Comparison of ENCODE assay signal across 18 mouse cellular contexts in genomic region chr2:22752492-22752891, GRCm38 (mm10). TPM values are rescaled to one million over a fixed set of nuclear protein-coding genes. Genes with fewer than 3 reads are reported as not detected.
DNase-seq lines count a peak whose midpoint lies in the region.
"Had no signal": no experiment of that assay in that cellular context is flagged by ENCODE, and none has a peak within 500 bp of the region (broad histone marks: within the 10 kb centered on the region; RNA-seq: fewer than 3 reads in every experiment).

No protein-coding gene starts in this region.

- peak overlapping the region; percentile 82 for H3K27ac ChIP-seq in macrophage
- H3K27ac ChIP-seq: embryonic facial prominence, embryonic 13.5 days; forebrain, embryonic 12.5 days; heart, embryonic 15.5 days; hindbrain, postnatal 0 days had no signal

- 0% methylated on average over 4 of the region's 4 CpGs for WGBS in macrophage (ENCODE audit: missing documents)

- peak; percentile 11 to 37 for DNase-seq in heart, adult 9 months (ENCODE audit: low spot score in 2 of 2)
- DNase-seq in heart, adult 8-10 months (ENCODE audit: low spot score), result no peak
- peak; percentile 18 for DNase-seq in brain, adult 2 months (ENCODE audit: low read depth, low spot score)
- DNase-seq in frontal cortex, postnatal 10 days (ENCODE audit: low spot score in 2 of 2), result no peak
- no peak for DNase-seq in urinary bladder, postnatal 4 days (ENCODE audit: low spot score in 2 of 2)
- DNase-seq in layer of hippocampus, adult 9-10 months (ENCODE audit: low spot score), result no peak
- DNase-seq: adrenal gland, adult 2 months; adrenal gland, postnatal 25 days; cerebellum, adult 11-12 months; cerebellum, adult 9-10 months; cerebellum, postnatal 25 days; gastrocnemius, postnatal 14 days; heart, postnatal 14 days had no signal

- H3K4me3 ChIP-seq in macrophage (ENCODE audit: inconsistent target), result no peak overlapping the region
- H3K4me3 ChIP-seq: embryonic facial prominence, embryonic 13.5 days; forebrain, embryonic 12.5 days; heart, embryonic 15.5 days had no signal

- H3K79me2 ChIP-seq in macrophage (ENCODE audit: inconsistent target), result no peaks in the 10 kb centered on the region

- H3K36me3 ChIP-seq in macrophage (ENCODE audit: inconsistent target), result no peaks in the 10 kb centered on the region
- H3K36me3 ChIP-seq: embryonic facial prominence, embryonic 13.5 days; forebrain, embryonic 12.5 days; heart, embryonic 15.5 days had no signal

RNA-seq across cellular contexts. Expression of gene Apbb1ip, which starts 21.4 kb away (rescaled TPM):
- 1 to 10 TPM; 1.9 to 4.7 (median 3.8) TPM for total RNA-seq in heart, adult 8-10 months (2022)
- 100 to 1,000 TPM; 222 to 530 (median 259) TPM for total RNA-seq in macrophage (2018; cell fraction: chromatin; rRNA removed)
- 100 to 1,000 TPM; 125 to 227 (median 154) TPM for total RNA-seq in macrophage (2018; cell fraction: cytosol; rRNA removed)
- 100 to 1,000 TPM; 128 to 303 (median 191) TPM for total RNA-seq in macrophage (2018; cell fraction: nucleus; rRNA removed)
- 99.7 to 351 TPM (median 202 TPM) in 3 replicates for polyA plus RNA-seq in macrophage (2018)

Comparison
In these comparisons a context has a peak if more than half of its experiments do, and no peak if none do; other contexts are left out.
1. DNase-seq: peak in heart, adult 9 months (2 of 2) and brain, adult 2 months (single experiment); none in heart, adult 8-10 months (single experiment), frontal cortex, postnatal 10 days (0 of 2), urinary bladder, postnatal 4 days (0 of 2) and layer of hippocampus, adult 9-10 months (single experiment).